ENCODE assay signal across 14 mouse cellular contexts in the genomic region with DNA sequence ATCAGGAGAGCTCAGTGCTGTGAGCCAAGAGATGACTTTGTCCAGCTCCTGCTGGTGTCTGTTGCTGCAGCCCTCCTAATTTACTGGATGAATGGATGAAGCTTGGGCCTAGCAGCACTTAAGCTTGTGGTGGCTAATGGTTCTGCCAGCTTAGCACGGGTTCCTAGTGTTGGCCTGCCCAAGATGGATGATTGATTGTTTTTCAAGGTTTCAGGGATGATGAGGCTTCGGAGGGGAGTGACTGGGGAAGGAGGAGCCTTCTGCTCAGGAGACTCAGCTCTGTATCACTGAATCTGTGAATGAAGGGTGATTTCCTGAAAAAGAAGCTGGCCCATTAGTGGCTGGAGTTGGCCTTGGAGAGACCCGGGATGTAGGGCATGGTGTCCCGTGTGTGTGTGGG.
A peak's percentile ranks its signal among the peaks of the same experiment; 100 is the strongest.
DNase-seq lines count a peak whose midpoint lies in the region; ATAC-seq lines count a peak whose summit lies in the region.
"Had no signal": no experiment of that assay in that cellular context is flagged by ENCODE, and none has a peak within 500 bp of the region (broad histone marks: within the 10 kb centered on the region; RNA-seq: fewer than 3 reads in every experiment).

No protein-coding gene starts in this region.

- 0 out of 2 replicates have a peak, but pooled peaks cover 3% of the 10 kb centered on the region for H3K4me1 ChIP-seq in hindbrain, embryonic 11.5 days (replicated peaks; ENCODE audit: control insufficient read depth, insufficient read depth, low read length)
- H3K4me1 ChIP-seq in hindbrain, embryonic 14.5 days (replicated peaks; ENCODE audit: control insufficient read depth, insufficient read depth, low read length) = peaks cover 13% of the 10 kb centered on the region; the same call in 1 of the 2 replicates
- H3K4me1 ChIP-seq in embryonic facial prominence, embryonic 15.5 days = peaks cover 27% of the 10 kb centered on the region

- no peak overlapping the region for H3K27ac ChIP-seq in hindbrain, embryonic 11.5 days (ENCODE audit: low read depth, low read length)
- H3K27ac ChIP-seq in hindbrain, embryonic 14.5 days = no peak overlapping the region
- H3K27ac ChIP-seq in embryonic facial prominence, embryonic 15.5 days (replicated peaks) = peak overlapping the region; percentile 28
- H3K27ac ChIP-seq: forebrain, embryonic 13.5 days had no signal

- H3K4me3 ChIP-seq in hindbrain, embryonic 11.5 days (ENCODE audit: low read depth, low read length) = no peak overlapping the region
- H3K4me3 ChIP-seq in hindbrain, embryonic 14.5 days (replicated peaks; ENCODE audit: low read length) = no peak overlapping the region
- no peak overlapping the region for H3K4me3 ChIP-seq in embryonic facial prominence, embryonic 15.5 days (replicated peaks)
- H3K4me3 ChIP-seq: forebrain, embryonic 13.5 days had no signal

- H3K4me2 ChIP-seq in hindbrain, embryonic 11.5 days (replicated peaks; ENCODE audit: low read depth, low read length) = no peak overlapping the region
- no peak overlapping the region for H3K4me2 ChIP-seq in hindbrain, embryonic 14.5 days (replicated peaks)
- no peak overlapping the region for H3K4me2 ChIP-seq in embryonic facial prominence, embryonic 15.5 days (replicated peaks)
- H3K4me2 ChIP-seq: forebrain, embryonic 13.5 days had no signal

- H3K9me3 ChIP-seq in hindbrain, embryonic 11.5 days (ENCODE audit: control insufficient read depth, low read length) = no peaks in the 10 kb centered on the region
- H3K9me3 ChIP-seq in hindbrain, embryonic 14.5 days (ENCODE audit: control insufficient read depth, low read length) = no peaks in the 10 kb centered on the region
- no peaks in the 10 kb centered on the region for H3K9me3 ChIP-seq in embryonic facial prominence, embryonic 15.5 days (replicated peaks)
- H3K9me3 ChIP-seq: forebrain, embryonic 13.5 days had no signal

- ATAC-seq in hindbrain, embryonic 11.5 days (ENCODE audit: low FRiP score) = peak; percentile 69
- ATAC-seq in hindbrain, embryonic 14.5 days (ENCODE audit: low FRiP score) = no peak
- ATAC-seq in embryonic facial prominence, embryonic 15.5 days (ENCODE audit: insufficient number of reproducible peaks, low FRiP score, low TSS enrichment, low read depth) = no peak
- ATAC-seq: Patski had no signal

- no peak for DNase-seq in hindbrain, embryonic 11.5 days (ENCODE audit: low spot score)
- DNase-seq in hindbrain, embryonic 14.5 days (ENCODE audit: low spot score) = no peak
- peak; percentile 37 for DNase-seq in retina, postnatal 1 day
- DNase-seq in retina, embryonic 14.5 days (ENCODE audit: low spot score) = no peak
- DNase-seq in urinary bladder, postnatal 36 days (ENCODE audit: low spot score in 2 of 2) = no peak
- DNase-seq in layer of hippocampus, postnatal 36 days = no peak
- DNase-seq: heart, adult 18-20 months; heart, postnatal 10 days; kidney, adult 18-20 months; kidney, postnatal 36 days; right cerebral cortex, postnatal 14 days had no signal

- WGBS in hindbrain, embryonic 11.5 days = 52% methylated on average over 4 of the region's 4 CpGs
- 59% methylated on average over 4 of the region's 4 CpGs for WGBS in hindbrain, embryonic 14.5 days
- 72% methylated on average over 4 of the region's 4 CpGs for WGBS in embryonic facial prominence, embryonic 15.5 days

- no peaks in the 10 kb centered on the region for H3K27me3 ChIP-seq in hindbrain, embryonic 11.5 days (ENCODE audit: control insufficient read depth, insufficient read depth, low read length)
- no peaks in the 10 kb centered on the region for H3K27me3 ChIP-seq in hindbrain, embryonic 14.5 days (ENCODE audit: control insufficient read depth, insufficient read depth, low read length)
- H3K27me3 ChIP-seq in embryonic facial prominence, embryonic 15.5 days = no peaks in the 10 kb centered on the region
- H3K27me3 ChIP-seq: forebrain, embryonic 13.5 days; Patski had no signal

- no peak overlapping the region for H3K9ac ChIP-seq in hindbrain, embryonic 11.5 days (ENCODE audit: low read depth, low read length)
- H3K9ac ChIP-seq in hindbrain, embryonic 14.5 days = no peak overlapping the region
- H3K9ac ChIP-seq in embryonic facial prominence, embryonic 15.5 days = no peak overlapping the region
- H3K9ac ChIP-seq: forebrain, embryonic 13.5 days had no signal

- no peaks in the 10 kb centered on the region for H3K36me3 ChIP-seq in hindbrain, embryonic 11.5 days (ENCODE audit: control insufficient read depth, insufficient read depth, low read length)
- no peaks in the 10 kb centered on the region for H3K36me3 ChIP-seq in hindbrain, embryonic 14.5 days (replicated peaks; ENCODE audit: control insufficient read depth, insufficient read depth)
- H3K36me3 ChIP-seq in embryonic facial prominence, embryonic 15.5 days = no peaks in the 10 kb centered on the region
